ENCODE assay signal across 8 mouse cellular contexts in the genomic region with DNA sequence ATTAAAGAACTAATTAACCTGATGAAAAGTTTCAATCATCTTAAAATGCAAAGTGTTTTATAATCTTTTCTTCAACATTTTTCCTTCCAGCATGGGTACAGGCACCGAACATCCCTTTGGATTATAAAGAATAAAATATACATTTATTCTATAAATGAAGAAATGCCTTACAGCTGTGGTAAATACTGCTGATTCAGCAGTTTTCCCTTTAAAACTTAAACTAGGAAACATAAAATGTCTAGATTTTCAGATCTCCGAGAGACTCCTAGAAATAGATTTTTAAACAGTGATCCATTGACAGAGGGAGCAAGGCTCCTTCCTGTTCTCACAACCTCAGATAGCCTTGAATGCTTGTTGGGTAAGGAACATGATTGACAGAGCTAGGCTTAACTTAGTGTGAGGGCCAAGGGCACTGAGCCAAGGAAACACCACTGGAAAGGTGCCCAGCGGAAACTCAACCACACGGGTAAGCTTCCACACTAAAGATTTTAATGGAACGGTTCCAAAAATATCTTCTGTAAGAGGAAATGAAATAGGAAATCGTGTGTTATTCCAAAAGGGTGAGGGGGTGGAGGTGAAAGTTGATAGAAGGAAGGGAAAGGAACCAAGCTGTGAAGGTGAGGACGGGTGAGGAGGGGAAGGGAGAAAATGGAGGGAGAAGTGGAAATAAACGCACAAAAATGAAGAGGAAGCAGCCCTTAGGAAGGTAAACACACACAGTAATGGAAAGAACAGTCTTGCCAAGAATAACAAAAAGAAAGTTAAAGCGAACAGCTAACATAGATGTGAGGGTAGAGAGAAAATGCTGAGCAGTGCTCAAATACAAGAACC.
A peak's percentile ranks its signal among the peaks of the same experiment; 100 is the strongest.
DNase-seq lines count a peak whose midpoint lies in the region.

No protein-coding gene starts in this region.

- intact Hi-C loops in left cerebral cortex, postnatal 10 days (cut with DNase I): no loop called here

- DNase-seq in left cerebral cortex, postnatal 10 days (ENCODE audit: extremely low spot score in 1 of 2, low spot score in 2 of 2): peak; percentile 11 to 74
- DNase-seq in left cerebral cortex, adult 8-10 months (ENCODE audit: low spot score in 2 of 2): no peak
- peak; percentile 41 to 59 for DNase-seq in adrenal gland, adult 18-20 months (ENCODE audit: low spot score in 2 of 2)
- peak; percentile 76 for DNase-seq in heart, adult 18-20 months
- peak; percentile 63 for DNase-seq in kidney, adult 9 months
- peak; percentile 78 for DNase-seq in lung, postnatal 14 days
- DNase-seq in layer of hippocampus, adult 9-10 months (ENCODE audit: low spot score): no peak
- no peak for DNase-seq in retina, postnatal 1 day

Comparison
In these comparisons a context has a peak if more than half of its experiments do, and no peak if none do; other contexts are left out.
1. DNase-seq: peak in left cerebral cortex, postnatal 10 days (2 of 2), adrenal gland, adult 18-20 months (2 of 2), heart, adult 18-20 months (2 of 2), kidney, adult 9 months (single experiment) and lung, postnatal 14 days (single experiment); none in left cerebral cortex, adult 8-10 months (0 of 2), layer of hippocampus, adult 9-10 months (single experiment) and retina, postnatal 1 day (single experiment).